Mouse (Mus musculus) embryonic facial prominence, embryonic 12.5 days (tissue): ENCODE measurements around the gene Grik4. TPM values are rescaled to one million over a fixed set of nuclear protein-coding genes. Genes with fewer than 3 reads are reported as not detected.
"Not testable (repeated sequence)": the region's sequence is repeated elsewhere in the genome, so short reads cannot be mapped to it uniquely, and the experiment has no call there.

Experiments
- ATAC-seq: fragments of 200-750 bp; cut with Nextera tagmentation; 2 replicates; pipeline ENCODE4 v1.8.0; 2017; ENCODE audit not compliant: insufficient number of reproducible peaks, insufficient read depth, low FRiP score, low TSS enrichment
- H3K27ac ChIP-seq: fragments of 300-500 bp; sonication (generic); 2 replicates; pipeline ENCODE4 v1.5.1; 2016; ENCODE audit warnings: mild to moderate bottlenecking
- H3K27me3 ChIP-seq: fragments of 300-500 bp; sonication (generic); 2 replicates; pipeline ENCODE4 v1.6.1; 2016; ENCODE audit warnings: mild to moderate bottlenecking, moderate library complexity
- H3K36me3 ChIP-seq: fragments of 300-500 bp; sonication (generic); 2 replicates; pipeline ENCODE4 v1.6.1; 2016; ENCODE audit warnings: mild to moderate bottlenecking
- H3K4me1 ChIP-seq: fragments of 300-500 bp; sonication (generic); 2 replicates; pipeline ENCODE4 v1.6.1; 2016
- H3K4me2 ChIP-seq: fragments of 300-500 bp; sonication (generic); replicated peaks from 2 replicates; pipeline ENCODE4 v1.6.1; 2016; ENCODE audit warnings: mild to moderate bottlenecking, moderate library complexity
- H3K4me3 ChIP-seq: fragments of 300-500 bp; sonication (generic); 2 replicates; pipeline ENCODE4 v1.5.1; 2016; ENCODE audit warnings: mild to moderate bottlenecking
- H3K9ac ChIP-seq: fragments of 300-500 bp; sonication (generic); 2 replicates; pipeline ENCODE4 v1.6.1; 2016; ENCODE audit warnings: mild to moderate bottlenecking, moderate library complexity
- H3K9me3 ChIP-seq: fragments of 300-500 bp; sonication (generic); 2 replicates; pipeline ENCODE4 v1.6.1; 2016; ENCODE audit warnings: mild to moderate bottlenecking, moderate library complexity
- WGBS: fragments of 180-500 bp; shearing (Covaris S2); methylation state at CpG from one replicate; pipeline ENCODE4 v1.1.7; 2016; 5-methylcytosine and 5-hydroxymethylcytosine counted together
- polyA plus RNA-seq: library from polyadenylated mRNA; unstranded; fragments of >200 nt; fragmentation: Nextera tagmentation; extraction: Ambion mirVana; gene quantifications from 2 replicates; pipeline ENCODE4 v1.2.1, GENCODE M21; 2016

Grik4 gene
- polyA plus RNA-seq, 1 experiment from 2014 or later: 3.8 TPM

- H3K4me3 ChIP-seq: no peak overlapping the region
- H3K4me1 ChIP-seq: peaks cover 7% of the 10 kb centered on the region; the same call in 1 of the 2 replicates
- H3K9ac ChIP-seq: no peak overlapping the region
- WGBS: 86% methylated on average over 8 of the region's 8 CpGs
- ATAC-seq: no peak
- H3K27me3 ChIP-seq: no peaks in the 10 kb centered on the region; the same call in 1 of the 2 replicates
- no peaks in the 10 kb centered on the region for H3K36me3 ChIP-seq
- H3K9me3 ChIP-seq: no peaks in the 10 kb centered on the region
- H3K4me2 ChIP-seq: no peak overlapping the region
- H3K27ac ChIP-seq: no peak overlapping the region
These were observed 150.7 kb downstream of the Grik4 start for GRCm38 (mm10) chr9:42793581-42793980.

DNA sequence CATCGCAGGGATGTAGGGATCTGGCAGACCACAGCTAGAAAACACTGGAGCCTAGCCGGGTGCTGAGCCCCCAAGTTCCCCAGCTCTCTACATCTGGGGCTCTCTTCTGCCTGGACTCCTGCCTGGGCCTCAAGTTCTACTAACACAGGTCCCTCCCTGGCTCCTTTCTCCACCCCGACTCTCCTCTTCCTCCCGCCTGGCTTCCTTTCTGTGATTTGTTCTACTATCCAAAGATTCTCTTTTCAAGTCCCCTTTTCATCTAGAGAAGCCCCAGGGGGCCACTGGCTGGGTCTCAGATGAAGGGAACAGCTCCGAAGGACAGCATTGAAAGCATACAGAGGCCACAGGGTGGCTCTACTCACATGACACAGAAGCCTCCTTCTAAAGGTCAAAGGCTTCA lies 151.9 kb downstream of the Grik4 start:
- ATAC-seq: no peak
- Histone ChIP-seq H3K9ac (no peak overlapping the region), H3K4me1 (0 out of 2 replicates have a peak, but pooled peaks cover 6% of the 10 kb centered on the region), H3K36me3 (no peaks in the 10 kb centered on the region), H3K4me3 (no peak overlapping the region), H3K27me3 (no peaks in the 10 kb centered on the region; the same call in 1 of the 2 replicates), H3K27ac (no peak overlapping the region), H3K9me3 (no peaks in the 10 kb centered on the region), H3K4me2 (no peak overlapping the region)
- 43% methylated on average over 5 of the region's 5 CpGs for WGBS

DNA sequence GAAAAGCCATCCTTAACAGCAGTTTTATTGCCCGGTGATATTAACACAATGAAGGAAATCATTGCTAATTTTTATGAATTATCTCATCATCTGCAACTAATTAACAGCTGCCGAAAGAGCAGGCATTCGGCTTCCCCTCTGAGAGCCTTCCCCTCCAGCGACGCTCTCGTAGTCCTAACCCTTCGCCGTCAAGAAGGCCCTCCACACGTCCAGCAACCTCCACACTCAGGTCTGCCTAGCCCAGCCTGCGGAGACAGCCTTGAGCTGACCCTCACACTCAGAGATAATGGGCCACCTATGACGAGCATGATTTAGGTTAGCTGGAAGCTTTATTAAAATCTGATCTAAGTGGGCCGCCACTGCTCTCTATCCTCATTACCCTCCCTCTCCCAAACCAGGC lies 152.5 kb downstream of the Grik4 start:
- Histone ChIP-seq H3K4me2 (no peak overlapping the region), H3K27ac (no peak overlapping the region), H3K9ac (no peak overlapping the region), H3K4me3 (no peak overlapping the region), H3K27me3 (no peaks in the 10 kb centered on the region; the same call in 1 of the 2 replicates), H3K4me1 (0 out of 2 replicates have a peak, but pooled peaks cover 6% of the 10 kb centered on the region), H3K36me3 (no peaks in the 10 kb centered on the region), H3K9me3 (no peaks in the 10 kb centered on the region)
- ATAC-seq: no peak
- 44% methylated on average over 12 of the region's 12 CpGs for WGBS

- H3K36me3 ChIP-seq: no peaks in the 10 kb centered on the region
- ATAC-seq: no peak
- H3K9ac ChIP-seq: no peak overlapping the region
- 65% methylated on average over 4 of the region's 4 CpGs for WGBS
- no peak overlapping the region for H3K27ac ChIP-seq
- no peaks in the 10 kb centered on the region for H3K9me3 ChIP-seq
- no peak overlapping the region for H3K4me2 ChIP-seq
- H3K27me3 ChIP-seq: no peaks in the 10 kb centered on the region; the same call in 1 of the 2 replicates
- H3K4me1 ChIP-seq: 0 out of 2 replicates have a peak, but pooled peaks cover 6% of the 10 kb centered on the region
- no peak overlapping the region for H3K4me3 ChIP-seq
These were observed 152.9 kb downstream of the Grik4 start for GRCm38 (mm10) chr9:42791346-42791745.

- no peak for ATAC-seq
- Histone ChIP-seq H3K27ac (no peak overlapping the region), H3K4me2 (no peak overlapping the region), H3K36me3 (no peaks in the 10 kb centered on the region), H3K27me3 (no peaks in the 10 kb centered on the region; the same call in 1 of the 2 replicates), H3K4me3 (no peak overlapping the region), H3K4me1 (no peaks in the 10 kb centered on the region), H3K9me3 (no peaks in the 10 kb centered on the region), H3K9ac (no peak overlapping the region)
- WGBS: 21% methylated on average over 8 of the region's 8 CpGs
These were observed 155.8 kb downstream of the Grik4 start for GRCm38 (mm10) chr9:42788471-42788870.

DNA sequence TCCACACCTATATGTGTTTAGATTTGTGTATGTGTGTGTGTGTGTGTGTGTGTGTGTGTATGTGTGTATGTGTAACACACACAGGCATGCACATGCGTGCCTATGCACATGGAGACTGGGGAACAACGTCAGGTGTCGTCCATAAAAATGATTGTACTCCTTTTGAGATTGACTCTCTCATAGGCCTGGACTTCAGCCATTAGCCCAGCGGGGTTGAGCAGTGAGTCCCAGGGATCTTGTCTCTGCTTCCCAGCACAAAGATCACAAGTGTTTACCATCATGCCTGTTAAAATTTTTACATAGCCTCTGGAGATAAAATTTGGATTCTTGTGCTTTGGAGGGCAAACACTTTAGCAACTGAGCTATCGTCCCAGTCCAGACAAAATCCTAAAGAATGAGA lies 157.4 kb downstream of the Grik4 start:
- no peak overlapping the region for H3K27ac ChIP-seq
- H3K9me3 ChIP-seq: no peaks in the 10 kb centered on the region
- H3K4me1 ChIP-seq: no peaks in the 10 kb centered on the region
- ATAC-seq: no peak
- no peak overlapping the region for H3K4me2 ChIP-seq
- WGBS: 85% methylated on average over 5 of the region's 5 CpGs
- no peaks in the 10 kb centered on the region for H3K36me3 ChIP-seq
- H3K27me3 ChIP-seq: no peaks in the 10 kb centered on the region
- no peak overlapping the region for H3K4me3 ChIP-seq
- no peak overlapping the region for H3K9ac ChIP-seq

- no peak for ATAC-seq
- 69% methylated on average over 2 of the region's 2 CpGs for WGBS
- H3K4me2 ChIP-seq: no peak overlapping the region
- H3K27me3 ChIP-seq: no peaks in the 10 kb centered on the region
- no peak overlapping the region for H3K4me3 ChIP-seq
- no peaks in the 10 kb centered on the region for H3K4me1 ChIP-seq
- no peaks in the 10 kb centered on the region for H3K9me3 ChIP-seq
- H3K27ac ChIP-seq: no peak overlapping the region
- no peak overlapping the region for H3K9ac ChIP-seq
- no peaks in the 10 kb centered on the region for H3K36me3 ChIP-seq
These were observed 158.0 kb downstream of the Grik4 start for GRCm38 (mm10) chr9:42786286-42786685.

GRCm38 (mm10) chr9:42785173-42785830 lies 159.0 kb downstream of the Grik4 start:
- WGBS: 66% methylated on average over 10 of the region's 10 CpGs
- Histone ChIP-seq H3K4me2 (no peak overlapping the region), H3K4me1 (no peaks in the 10 kb centered on the region), H3K27ac (no peak overlapping the region), H3K27me3 (no peaks in the 10 kb centered on the region), H3K9ac (no peak overlapping the region), H3K36me3 (no peaks in the 10 kb centered on the region), H3K4me3 (no peak overlapping the region), H3K9me3 (no peaks in the 10 kb centered on the region)
- ATAC-seq: no peak

- Histone ChIP-seq H3K4me3 (no peak overlapping the region), H3K4me2 (no peak overlapping the region), H3K27ac (no peak overlapping the region), H3K4me1 (no peaks in the 10 kb centered on the region), H3K36me3 (no peaks in the 10 kb centered on the region), H3K27me3 (no peaks in the 10 kb centered on the region), H3K9ac (no peak overlapping the region), H3K9me3 (no peaks in the 10 kb centered on the region)
- 41% methylated on average over 8 of the region's 8 CpGs for WGBS
- ATAC-seq: no peak
These were observed 160.9 kb downstream of the Grik4 start for GRCm38 (mm10) chr9:42783248-42783903.

DNA sequence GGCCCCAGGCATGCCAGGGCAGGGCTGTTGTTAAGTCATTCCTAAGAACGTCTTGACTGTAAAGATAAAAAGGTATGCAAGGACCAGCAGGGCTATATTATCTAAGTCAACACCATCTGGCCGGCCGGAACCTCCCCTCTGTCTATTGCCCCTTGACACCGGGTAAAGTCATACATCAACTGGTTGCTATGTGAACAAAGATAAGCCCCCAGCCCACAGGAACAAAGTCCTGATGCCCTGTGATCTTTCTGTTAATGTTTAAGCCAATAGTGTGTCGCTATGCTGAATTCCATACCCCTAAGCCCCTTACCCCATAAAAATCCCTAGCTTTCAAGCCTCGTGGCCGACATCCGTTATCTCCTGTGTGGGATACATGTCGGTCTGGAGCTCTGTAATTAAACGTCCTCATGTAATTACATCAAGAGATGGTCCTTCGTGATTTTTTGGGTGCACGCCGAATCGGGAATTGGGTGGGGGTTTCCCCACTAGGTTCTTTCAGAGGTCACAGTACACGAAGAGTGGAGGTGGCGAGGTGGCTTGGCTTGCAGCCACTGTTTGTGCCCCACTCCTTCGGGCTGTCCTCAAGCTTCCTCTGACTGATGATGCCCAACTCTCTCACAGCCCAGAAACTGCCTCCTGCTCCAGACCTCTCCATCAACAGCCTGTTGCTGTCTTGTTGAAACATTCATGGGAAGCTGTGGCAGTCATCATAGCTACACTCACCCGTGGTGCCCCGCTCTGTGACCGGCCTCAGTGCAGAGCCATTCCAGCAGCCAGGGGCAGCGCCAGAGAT lies 165.6 kb downstream of the Grik4 start:
- H3K9me3 ChIP-seq, H3K27me3 ChIP-seq, H3K9ac ChIP-seq, ATAC-seq, H3K4me3 ChIP-seq, H3K27ac ChIP-seq, H3K36me3 ChIP-seq, H3K4me2 ChIP-seq, H3K4me1 ChIP-seq: not testable (repeated sequence)
- 77% methylated on average over 21 of the region's 21 CpGs for WGBS

DNA sequence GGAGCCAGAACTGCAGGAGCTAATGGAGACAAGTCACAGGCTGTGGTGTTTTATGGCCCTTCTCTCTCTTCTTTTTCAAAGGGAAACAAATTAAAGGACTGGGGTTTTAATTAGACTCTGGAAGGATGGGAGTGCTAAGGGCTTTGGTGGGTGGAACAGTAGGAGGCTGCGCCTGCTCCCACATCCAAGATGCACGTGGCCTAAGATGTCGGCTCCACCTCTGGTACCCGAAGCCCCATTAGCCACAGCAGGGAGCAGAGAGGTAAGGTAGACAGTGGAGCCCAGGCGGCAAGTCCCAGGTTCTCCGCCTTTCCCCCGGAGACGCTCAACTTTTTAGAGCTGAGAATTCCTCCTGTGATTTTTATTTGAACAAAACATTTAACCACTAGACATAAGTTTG lies 166.4 kb downstream of the Grik4 start:
- ATAC-seq: no peak
- Histone ChIP-seq H3K27me3 (no peaks in the 10 kb centered on the region), H3K9me3 (no peaks in the 10 kb centered on the region), H3K4me3 (no peak overlapping the region), H3K4me1 (no peaks in the 10 kb centered on the region), H3K36me3 (no peaks in the 10 kb centered on the region), H3K4me2 (no peak overlapping the region), H3K9ac (no peak overlapping the region), H3K27ac (no peak overlapping the region)
- WGBS: 84% methylated on average over 8 of the region's 8 CpGs

DNA sequence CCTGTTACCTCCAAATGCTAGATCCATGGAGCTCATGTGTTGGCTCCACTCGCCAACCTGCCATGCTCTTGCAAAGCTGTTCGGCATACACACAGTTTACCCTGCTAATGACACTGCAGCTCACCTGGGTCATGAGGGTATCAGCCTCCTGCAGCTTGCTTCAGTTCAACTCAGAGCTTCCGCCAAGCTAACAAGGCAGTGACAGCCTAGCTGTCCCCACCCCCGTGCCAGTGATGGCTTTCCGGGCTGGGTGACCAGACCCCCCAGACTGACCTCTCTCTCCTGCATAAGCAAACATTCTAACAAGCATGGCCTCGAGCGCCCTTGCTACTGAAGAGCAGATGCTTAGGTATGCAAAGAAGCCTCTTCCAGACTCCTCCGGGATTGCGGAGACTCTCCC lies 167.5 kb downstream of the Grik4 start:
- H3K9me3 ChIP-seq: no peaks in the 10 kb centered on the region
- WGBS: 55% methylated on average over 9 of the region's 9 CpGs
- H3K4me3 ChIP-seq: no peak overlapping the region
- no peaks in the 10 kb centered on the region for H3K4me1 ChIP-seq
- H3K27me3 ChIP-seq: no peaks in the 10 kb centered on the region
- no peak for ATAC-seq
- H3K9ac ChIP-seq: no peak overlapping the region
- H3K27ac ChIP-seq: no peak overlapping the region
- H3K36me3 ChIP-seq: no peaks in the 10 kb centered on the region
- H3K4me2 ChIP-seq: no peak overlapping the region
